Mouse (Mus musculus) kidney, adult 2 months (tissue): ENCODE results near the gene Apba3.

ENCODE experiments used
- CTCF ChIP-seq: fragments of 200-500 bp; conservative IDR thresholded peaks from 2 replicates; pipeline ENCODE4 v1.5.1; 2011; ENCODE audit warnings: low read depth, mild to moderate bottlenecking, control low read depth, low read length, moderate library complexity, mixed read lengths; ENCODE audit not compliant: insufficient read depth, insufficient read length
- POLR2A ChIP-seq: fragments of 200-500 bp; IDR thresholded peaks from one replicate; pipeline ENCODE4 v1.6.1; 2011; ENCODE audit warnings: low read depth, low read length, control low read depth

GRCm38 (mm10) chr10:81320550-81321347 lies 54.0 kb downstream of the Apba3 start, which contains the start of gene Cactin:
- TF ChIP-seq CTCF (no peak), POLR2A (no peak)
